Mouse (Mus musculus): ENCODE data around the gene Fam53b. TPM values are rescaled to one million over a fixed set of nuclear protein-coding genes. Genes with fewer than 3 reads are reported as not detected.
"Not testable (repeated sequence)": the region's sequence is repeated elsewhere in the genome, so short reads cannot be mapped to it uniquely, and the experiment has no call there.

The Fam53b gene
- total RNA-seq, 1 experiment from 2014 or later = 15.6 TPM

DNA sequence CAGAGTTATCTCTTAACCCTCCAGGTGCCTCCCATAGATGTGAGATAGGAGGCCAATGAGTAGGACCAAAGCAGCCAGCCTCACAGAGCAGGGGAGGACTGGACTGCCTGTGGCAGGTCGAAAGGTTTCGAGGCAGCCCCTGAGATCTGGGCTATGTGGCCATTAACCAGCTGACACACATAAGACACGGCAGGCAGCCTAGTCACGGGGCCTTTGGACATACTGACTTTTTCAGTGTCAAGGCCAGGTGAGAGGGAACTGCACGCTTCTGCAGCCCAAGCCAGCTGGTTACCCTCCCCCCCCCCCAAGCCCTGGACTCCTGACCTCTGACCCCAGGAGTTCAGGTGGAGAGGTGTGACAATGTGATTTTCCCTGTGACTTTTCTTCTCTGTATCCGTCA lies 148.9 kb downstream of the Fam53b start:
- no peak for ATAC-seq (replicated peaks in 1 of 2; ENCODE audit: insufficient read depth in 1 of 2, low FRiP score in 2 of 2, low TSS enrichment in 1 of 2, low read depth in 1 of 2, poor library complexity in 2 of 2, severe bottlenecking in 2 of 2)

DNA sequence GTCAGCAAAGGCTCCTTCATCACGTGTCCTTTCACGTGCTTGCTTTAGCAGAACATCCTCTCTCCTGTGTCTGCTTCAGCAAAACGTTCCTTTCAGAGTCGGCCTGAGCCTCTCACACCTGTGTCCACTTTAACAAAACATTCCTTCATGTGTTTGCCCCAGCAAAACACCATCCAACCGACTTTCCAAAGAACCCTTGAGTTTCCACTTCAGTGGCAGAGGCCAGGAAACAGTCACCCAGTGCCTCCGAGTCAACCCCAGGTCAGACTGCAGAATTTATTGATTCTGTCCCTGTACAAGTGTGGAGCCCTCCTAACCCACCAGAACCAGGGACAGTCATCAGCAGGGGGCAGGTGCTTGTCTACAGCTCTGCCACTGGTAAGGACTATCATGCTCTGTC lies 150.9 kb downstream of the Fam53b start:
- not testable (repeated sequence) for ATAC-seq (replicated peaks in 1 of 2; ENCODE audit: insufficient read depth in 1 of 2, low FRiP score in 2 of 2, low TSS enrichment in 1 of 2, low read depth in 1 of 2, poor library complexity in 2 of 2, severe bottlenecking in 2 of 2)

Other genes starting within 250 kb of the Fam53b start
- 77.1 and 90.0 TPM in 2 replicates for gene Oat, start 237.5 kb downstream of the Fam53b start, total RNA-seq (2017)
- gene Nkx1-2, start 214.2 kb downstream of the Fam53b start, total RNA-seq (2017) = not detected in 2 replicates
- gene Lhpp, start 203.2 kb downstream of the Fam53b start, total RNA-seq (2017) = 7.9 and 10.1 TPM in 2 replicates
- 68.4 and 86.3 TPM in 2 replicates for gene Eef1akmt2, start 38.8 kb upstream of the Fam53b start, total RNA-seq (2017)
- 45.3 and 56.8 TPM in 2 replicates for gene Abraxas2, start 45.3 kb upstream of the Fam53b start, total RNA-seq (2017)
- 65.4 and 66.9 TPM in 2 replicates for gene Zranb1, start 117.3 kb upstream of the Fam53b start, total RNA-seq (2017)

Measured in hematopoietic stem cell, adult 5-6 weeks (primary cell).